Mouse (Mus musculus): ENCODE measurements at regions not wholly inside any gene's neighbourhood (a gene's known extent, or its start where the extent isn't known, plus 50 kb on each side); places are given as distances from the start of the nearest gene placed in this dataset.

- no peaks in the 10 kb centered on the region for H3K36me3 ChIP-seq
- H3K9me3 ChIP-seq, result no peaks in the 10 kb centered on the region
- 0 out of 2 replicates have a peak, but pooled peaks cover 2% of the 10 kb centered on the region for H3K4me1 ChIP-seq
- no peak for ATAC-seq (ENCODE audit: insufficient number of reproducible peaks, low FRiP score, low TSS enrichment, low read depth)
- no peak overlapping the region for H3K9ac ChIP-seq
- no peaks in the 10 kb centered on the region for H3K27me3 ChIP-seq
- no peak overlapping the region for H3K27ac ChIP-seq
- 42% methylated on average over 3 of the region's 3 CpGs for WGBS
- no peak overlapping the region for H3K4me2 ChIP-seq
- H3K4me3 ChIP-seq, result no peak overlapping the region
Measured at GRCm38 (mm10) chr15:13285355-13285754, 111.9 kb upstream of the Cdh6 start.

GRCm38 (mm10) chr15:13284219-13284618 lies 110.7 kb upstream of the Cdh6 start:
- Histone ChIP-seq H3K9me3 (no peaks in the 10 kb centered on the region), H3K27ac (no peak overlapping the region), H3K4me1 (0 out of 2 replicates have a peak, but pooled peaks cover 2% of the 10 kb centered on the region), H3K4me3 (no peak overlapping the region), H3K36me3 (no peaks in the 10 kb centered on the region), H3K9ac (no peak overlapping the region), H3K27me3 (no peaks in the 10 kb centered on the region), H3K4me2 (no peak overlapping the region)
- WGBS, result 70% methylated on average over 2 of the region's 2 CpGs
- ATAC-seq (ENCODE audit: insufficient number of reproducible peaks, low FRiP score, low TSS enrichment, low read depth), result no peak

- ATAC-seq (ENCODE audit: insufficient number of reproducible peaks, low FRiP score, low TSS enrichment, low read depth), result no peak
- Histone ChIP-seq H3K9ac (no peak overlapping the region), H3K27ac (no peak overlapping the region), H3K4me1 (0 out of 2 replicates have a peak, but pooled peaks cover 2% of the 10 kb centered on the region), H3K9me3 (no peaks in the 10 kb centered on the region), H3K4me3 (no peak overlapping the region), H3K36me3 (no peaks in the 10 kb centered on the region), H3K27me3 (no peaks in the 10 kb centered on the region), H3K4me2 (no peak overlapping the region)
- WGBS, result 84% methylated on average over 5 of the region's 5 CpGs
Measured at GRCm38 (mm10) chr15:13283106-13283505, 109.6 kb upstream of the Cdh6 start.

- H3K36me3 ChIP-seq, result no peaks in the 10 kb centered on the region
- no peaks in the 10 kb centered on the region for H3K4me1 ChIP-seq
- no peak for ATAC-seq (ENCODE audit: insufficient number of reproducible peaks, low FRiP score, low TSS enrichment, low read depth)
- H3K4me2 ChIP-seq, result no peak overlapping the region
- no peak overlapping the region for H3K4me3 ChIP-seq
- H3K27me3 ChIP-seq, result no peaks in the 10 kb centered on the region
- no peak overlapping the region for H3K27ac ChIP-seq
- WGBS, result 78% methylated on average over 8 of the region's 8 CpGs
- H3K9ac ChIP-seq, result no peak overlapping the region
- H3K9me3 ChIP-seq, result no peaks in the 10 kb centered on the region
Measured at GRCm38 (mm10) chr15:13276909-13277235, 103.4 kb upstream of the Cdh6 start.

- ATAC-seq (ENCODE audit: insufficient number of reproducible peaks, low FRiP score, low TSS enrichment, low read depth), result no peak
- no peak overlapping the region for H3K4me2 ChIP-seq
- no peak overlapping the region for H3K4me3 ChIP-seq
- WGBS, result 76% methylated on average over 5 of the region's 5 CpGs
- H3K9me3 ChIP-seq, result no peaks in the 10 kb centered on the region
- H3K27me3 ChIP-seq, result no peaks in the 10 kb centered on the region
- no peaks in the 10 kb centered on the region for H3K4me1 ChIP-seq
- H3K27ac ChIP-seq, result no peak overlapping the region
- no peak overlapping the region for H3K9ac ChIP-seq
- H3K36me3 ChIP-seq, result no peaks in the 10 kb centered on the region
Measured at GRCm38 (mm10) chr15:13276225-13276908, 102.9 kb upstream of the Cdh6 start.

- no peaks in the 10 kb centered on the region for H3K27me3 ChIP-seq
- H3K9ac ChIP-seq, result no peak overlapping the region
- no peak for ATAC-seq (ENCODE audit: insufficient number of reproducible peaks, low FRiP score, low TSS enrichment, low read depth)
- no peak overlapping the region for H3K4me2 ChIP-seq
- no peak overlapping the region for H3K27ac ChIP-seq
- 65% methylated on average over 5 of the region's 5 CpGs for WGBS
- H3K4me3 ChIP-seq, result no peak overlapping the region
- H3K4me1 ChIP-seq, result no peaks in the 10 kb centered on the region
- no peaks in the 10 kb centered on the region for H3K9me3 ChIP-seq
- H3K36me3 ChIP-seq, result no peaks in the 10 kb centered on the region
Measured at GRCm38 (mm10) chr15:13275326-13275725, 101.9 kb upstream of the Cdh6 start.

GRCm38 (mm10) chr15:13274366-13275067 lies 101.0 kb upstream of the Cdh6 start:
- 88% methylated on average over 5 of the region's 5 CpGs for WGBS
- Histone ChIP-seq H3K9ac (no peak overlapping the region), H3K27me3 (no peaks in the 10 kb centered on the region), H3K4me2 (no peak overlapping the region), H3K4me1 (no peaks in the 10 kb centered on the region), H3K9me3 (no peaks in the 10 kb centered on the region), H3K36me3 (no peaks in the 10 kb centered on the region), H3K27ac (no peak overlapping the region), H3K4me3 (no peak overlapping the region)
- no peak for ATAC-seq (ENCODE audit: insufficient number of reproducible peaks, low FRiP score, low TSS enrichment, low read depth)

- ATAC-seq (ENCODE audit: insufficient number of reproducible peaks, low FRiP score, low TSS enrichment, low read depth), result no peak
- no peak overlapping the region for H3K27ac ChIP-seq
- H3K4me3 ChIP-seq, result no peak overlapping the region
- no peaks in the 10 kb centered on the region for H3K36me3 ChIP-seq
- H3K9ac ChIP-seq, result no peak overlapping the region
- no peaks in the 10 kb centered on the region for H3K27me3 ChIP-seq
- H3K9me3 ChIP-seq, result no peaks in the 10 kb centered on the region
- 71% methylated on average over 11 of the region's 11 CpGs for WGBS
- no peak overlapping the region for H3K4me2 ChIP-seq
- no peaks in the 10 kb centered on the region for H3K4me1 ChIP-seq
Measured at GRCm38 (mm10) chr15:13246053-13246696, 72.7 kb upstream of the Cdh6 start.

GRCm38 (mm10) chr15:13244306-13244705 lies 70.8 kb upstream of the Cdh6 start:
- no peaks in the 10 kb centered on the region for H3K36me3 ChIP-seq
- no peak overlapping the region for H3K4me2 ChIP-seq
- no peaks in the 10 kb centered on the region for H3K4me1 ChIP-seq
- H3K27me3 ChIP-seq, result no peaks in the 10 kb centered on the region
- 51% methylated on average over 14 of the region's 14 CpGs for WGBS
- H3K4me3 ChIP-seq, result no peak overlapping the region
- H3K9ac ChIP-seq, result no peak overlapping the region
- no peaks in the 10 kb centered on the region for H3K9me3 ChIP-seq
- H3K27ac ChIP-seq, result no peak overlapping the region
- ATAC-seq (ENCODE audit: insufficient number of reproducible peaks, low FRiP score, low TSS enrichment, low read depth), result no peak

GRCm38 (mm10) chr15:13243561-13243960 lies 70.1 kb upstream of the Cdh6 start:
- WGBS, result 68% methylated on average over 4 of the region's 4 CpGs
- no peak overlapping the region for H3K4me3 ChIP-seq
- H3K27me3 ChIP-seq, result no peaks in the 10 kb centered on the region
- no peaks in the 10 kb centered on the region for H3K4me1 ChIP-seq
- no peaks in the 10 kb centered on the region for H3K9me3 ChIP-seq
- H3K36me3 ChIP-seq, result no peaks in the 10 kb centered on the region
- H3K4me2 ChIP-seq, result no peak overlapping the region
- no peak for ATAC-seq (ENCODE audit: insufficient number of reproducible peaks, low FRiP score, low TSS enrichment, low read depth)
- no peak overlapping the region for H3K9ac ChIP-seq
- no peak overlapping the region for H3K27ac ChIP-seq

GRCm38 (mm10) chr15:13240931-13241330 lies 67.5 kb upstream of the Cdh6 start:
- H3K4me1 ChIP-seq, result no peaks in the 10 kb centered on the region
- H3K9ac ChIP-seq, result no peak overlapping the region
- H3K9me3 ChIP-seq, result no peaks in the 10 kb centered on the region
- no peak overlapping the region for H3K4me3 ChIP-seq
- no peaks in the 10 kb centered on the region for H3K36me3 ChIP-seq
- no peak overlapping the region for H3K27ac ChIP-seq
- H3K4me2 ChIP-seq, result no peak overlapping the region
- 38% methylated on average over 7 of the region's 7 CpGs for WGBS
- ATAC-seq (ENCODE audit: insufficient number of reproducible peaks, low FRiP score, low TSS enrichment, low read depth), result no peak
- no peaks in the 10 kb centered on the region for H3K27me3 ChIP-seq

GRCm38 (mm10) chr15:13236869-13237507 lies 63.5 kb upstream of the Cdh6 start:
- WGBS, result 71% methylated on average over 8 of the region's 8 CpGs
- Histone ChIP-seq H3K4me2 (no peak overlapping the region), H3K9ac (no peak overlapping the region), H3K27ac (no peak overlapping the region), H3K4me3 (no peak overlapping the region), H3K9me3 (no peaks in the 10 kb centered on the region), H3K4me1 (no peaks in the 10 kb centered on the region), H3K36me3 (no peaks in the 10 kb centered on the region), H3K27me3 (no peaks in the 10 kb centered on the region)
- no peak for ATAC-seq (ENCODE audit: insufficient number of reproducible peaks, low FRiP score, low TSS enrichment, low read depth)

Measured in limb, embryonic 15.5 days (tissue).